Mouse (Mus musculus) heart, postnatal 0 days (tissue): ENCODE measurements around the gene Ndufv2. TPM values are rescaled to one million over a fixed set of nuclear protein-coding genes. Genes with fewer than 3 reads are reported as not detected.

Experiments used
- ATAC-seq: fragments of 200-750 bp; cut with Nextera tagmentation; 2 replicates; pipeline ENCODE4 v1.8.0; 2017; ENCODE audit warnings: low read depth, moderate number of reproducible peaks, moderate library complexity; ENCODE audit not compliant: insufficient read depth
- DNase-seq: peaks from one replicate; pipeline ENCODE4 v3.0.0-alpha.2; 2016; ENCODE audit warnings: low spot score
- H3K27ac ChIP-seq: fragments of 300-500 bp; sonication (generic); 2 replicates; pipeline ENCODE4 v1.5.1; 2014; ENCODE audit warnings: low read depth, mild to moderate bottlenecking
- H3K27me3 ChIP-seq: fragments of 300-500 bp; sonication (generic); 2 replicates; pipeline ENCODE4 v1.6.1; 2014; ENCODE audit warnings: low read length, mixed read lengths; ENCODE audit not compliant: control insufficient read depth, insufficient read depth
- H3K36me3 ChIP-seq: fragments of 300-500 bp; sonication (generic); replicated peaks from 2 replicates; pipeline ENCODE4 v1.6.1; 2014; ENCODE audit warnings: low read length, mixed read lengths; ENCODE audit not compliant: control insufficient read depth, insufficient read depth
- H3K4me1 ChIP-seq: fragments of 300-500 bp; sonication (generic); 2 replicates; pipeline ENCODE4 v1.6.1; 2014; ENCODE audit warnings: antibody characterized with exemption; ENCODE audit not compliant: control insufficient read depth, insufficient read depth
- H3K4me2 ChIP-seq: fragments of 300-500 bp; sonication (generic); 2 replicates; pipeline ENCODE4 v1.6.1; 2014; ENCODE audit warnings: low read depth, mild to moderate bottlenecking, low read length, moderate library complexity
- H3K4me3 ChIP-seq: fragments of 300-500 bp; sonication (generic); 2 replicates; pipeline ENCODE4 v1.5.1; 2014; ENCODE audit warnings: low read depth, low read length
- H3K9ac ChIP-seq: fragments of 300-500 bp; sonication (generic); replicated peaks from 2 replicates; pipeline ENCODE4 v1.6.1; 2014; ENCODE audit warnings: low read depth, low read length, mixed read lengths
- H3K9me3 ChIP-seq: fragments of 300-500 bp; sonication (generic); replicated peaks from 2 replicates; pipeline ENCODE4 v1.6.1; 2016; ENCODE audit warnings: low read length; ENCODE audit not compliant: control insufficient read depth
- CTCF ChIP-seq: IDR thresholded peaks from 2 replicates; pipeline ENCODE4 v1.5.1; 2016; ENCODE audit warnings: antibody characterized with exemption, control low read depth, low read depth
- EP300 ChIP-seq: IDR thresholded peaks from 2 replicates; pipeline ENCODE4 v1.6.1; 2016; ENCODE audit warnings: antibody characterized with exemption, low read depth
- WGBS: fragments of 180-500 bp; shearing (Covaris S2); extraction: QIAGEN DNeasy Blood & Tissue Kit; methylation state at CpG from one replicate; pipeline ENCODE4 v1.1.7; 2014; 5-methylcytosine and 5-hydroxymethylcytosine counted together
- polyA plus RNA-seq: library from polyadenylated mRNA; unstranded; fragments of >200 nt; fragmentation: Nextera tagmentation; extraction: Ambion mirVana; gene quantifications from 2 replicates; pipeline ENCODE4 v1.2.1, GENCODE M21; 2015
- total RNA-seq: library from RNA; depleted of rRNA; stranded (reverse); fragments of >200 nt; gene quantifications from 2 replicates; pipeline ENCODE4 v1.2.3, GENCODE M21; 2014; ENCODE audit warnings: low replicate concordance

Gene Ndufv2
- total and polyA plus RNA-seq, 2 experiments from 2014 or later: 285 to 1,231 TPM

DNA sequence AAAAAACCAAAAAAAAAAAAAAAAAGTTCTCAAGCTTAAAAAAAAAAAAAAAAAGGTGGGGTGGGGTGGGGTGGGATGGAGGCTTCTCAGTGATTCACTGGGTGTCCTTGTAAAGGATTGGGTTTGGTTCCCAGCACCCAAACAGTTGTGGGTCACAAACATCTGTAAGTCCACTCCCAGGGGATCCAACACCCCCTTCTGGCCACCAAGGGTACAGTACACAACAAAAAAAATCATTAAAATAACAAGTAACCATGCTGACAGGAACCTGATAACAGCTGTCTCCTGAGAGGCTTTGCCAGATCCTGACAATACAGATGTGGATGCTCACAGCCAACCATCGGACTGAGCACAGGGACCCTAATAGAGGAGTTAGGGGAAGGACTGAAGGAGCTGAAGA is 16.9 kb downstream of the Ndufv2 start:
- Histone ChIP-seq H3K4me1 (no peaks in the 10 kb centered on the region), H3K36me3 (peaks cover 62% of the 10 kb centered on the region), H3K9ac (no peak overlapping the region), H3K9me3 (no peaks in the 10 kb centered on the region), H3K27ac (no peak overlapping the region), H3K4me3 (no peak overlapping the region), H3K4me2 (no peak overlapping the region), H3K27me3 (no peaks in the 10 kb centered on the region)
- TF ChIP-seq CTCF (no peak), EP300 (no peak)
- no peak for DNase-seq
- WGBS: 14% methylated on average over 1 of the region's 1 CpGs
- ATAC-seq: no peak

DNA sequence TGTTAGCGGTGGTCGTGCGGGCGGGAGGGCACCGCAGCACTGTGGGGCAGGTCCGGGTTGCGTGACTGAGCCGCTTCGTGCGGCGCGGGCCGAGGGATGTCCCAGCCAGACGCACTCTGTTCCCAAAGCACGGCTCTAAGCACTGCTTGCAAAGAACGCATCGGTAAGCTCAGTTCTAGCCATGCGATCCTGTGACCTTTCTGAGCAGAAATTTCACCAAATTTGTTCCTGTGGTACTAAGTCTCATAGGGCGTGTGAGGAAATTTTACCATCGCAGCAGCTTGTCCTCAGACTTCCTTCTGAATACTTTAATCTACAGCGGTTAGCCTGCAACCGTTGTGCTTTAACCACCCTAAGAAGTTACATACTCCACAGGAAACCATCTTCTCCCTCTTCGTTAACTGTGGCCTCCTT is 23.9 kb downstream of the Ndufv2 start:
- DNase-seq (no peak), ATAC-seq (peak; percentile 22)
- Histone ChIP-seq H3K36me3 (peaks cover 36% of the 10 kb centered on the region), H3K27me3 (no peaks in the 10 kb centered on the region), H3K9me3 (no peaks in the 10 kb centered on the region), H3K4me1 (peaks cover 3% of the 10 kb centered on the region; the same call in 1 of the 2 replicates), H3K9ac (peak overlapping the region; percentile 79), H3K27ac (peak overlapping the region; percentile 88), H3K4me2 (peak overlapping the region; percentile 86), H3K4me3 (peak overlapping the region; percentile 87)
- WGBS: under 1% methylated on average over 23 of the region's 23 CpGs
- TF ChIP-seq EP300 (no peak), CTCF (no peak)

DNA sequence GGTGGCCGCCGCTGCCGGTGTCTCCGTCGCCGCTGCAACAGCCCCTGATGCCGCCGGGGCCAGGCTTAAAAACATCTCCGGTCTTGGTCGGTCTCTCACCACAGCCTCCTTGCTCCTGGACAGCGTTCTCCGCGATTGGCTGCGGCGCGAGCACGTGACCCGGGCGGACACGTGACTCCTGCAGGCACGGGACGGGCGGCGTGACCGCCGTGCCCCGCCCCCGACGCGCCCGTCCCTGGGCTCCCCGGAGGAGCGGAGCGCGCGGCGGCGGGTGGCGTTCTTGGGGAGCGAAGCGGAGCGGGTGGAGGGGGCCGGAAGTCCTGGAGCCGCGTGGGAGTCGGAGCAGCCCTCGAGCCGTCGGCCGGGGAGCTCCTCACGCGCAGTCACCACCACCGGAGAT is 24.4 kb downstream of the Ndufv2 start, which contains the start of gene Ankrd12:
Gene Ankrd12, minus strand, starts transcription at position 156 of the 400 bp plus-strand sequence.
- TF ChIP-seq CTCF (no peak), EP300 (no peak)
- no peaks in the 10 kb centered on the region for H3K9me3 ChIP-seq
- 3% methylated on average over 52 of the region's 53 CpGs for WGBS
- no peaks in the 10 kb centered on the region for H3K27me3 ChIP-seq
- DNase-seq (peak; percentile 89), ATAC-seq (peak; percentile 99)
- peak within 1 kb of the TSS; percentile 88 for H3K27ac ChIP-seq
- peaks cover 3% of the 10 kb centered on the region; the same call in 1 of the 2 replicates for H3K4me1 ChIP-seq
- H3K4me3 ChIP-seq: peak within 1 kb of the TSS; percentile 87
- peaks cover 36% of the 10 kb centered on the region for H3K36me3 ChIP-seq
- H3K4me2 ChIP-seq: peak within 1 kb of the TSS; percentile 86
- peak within 1 kb of the TSS; percentile 79 for H3K9ac ChIP-seq

DNA sequence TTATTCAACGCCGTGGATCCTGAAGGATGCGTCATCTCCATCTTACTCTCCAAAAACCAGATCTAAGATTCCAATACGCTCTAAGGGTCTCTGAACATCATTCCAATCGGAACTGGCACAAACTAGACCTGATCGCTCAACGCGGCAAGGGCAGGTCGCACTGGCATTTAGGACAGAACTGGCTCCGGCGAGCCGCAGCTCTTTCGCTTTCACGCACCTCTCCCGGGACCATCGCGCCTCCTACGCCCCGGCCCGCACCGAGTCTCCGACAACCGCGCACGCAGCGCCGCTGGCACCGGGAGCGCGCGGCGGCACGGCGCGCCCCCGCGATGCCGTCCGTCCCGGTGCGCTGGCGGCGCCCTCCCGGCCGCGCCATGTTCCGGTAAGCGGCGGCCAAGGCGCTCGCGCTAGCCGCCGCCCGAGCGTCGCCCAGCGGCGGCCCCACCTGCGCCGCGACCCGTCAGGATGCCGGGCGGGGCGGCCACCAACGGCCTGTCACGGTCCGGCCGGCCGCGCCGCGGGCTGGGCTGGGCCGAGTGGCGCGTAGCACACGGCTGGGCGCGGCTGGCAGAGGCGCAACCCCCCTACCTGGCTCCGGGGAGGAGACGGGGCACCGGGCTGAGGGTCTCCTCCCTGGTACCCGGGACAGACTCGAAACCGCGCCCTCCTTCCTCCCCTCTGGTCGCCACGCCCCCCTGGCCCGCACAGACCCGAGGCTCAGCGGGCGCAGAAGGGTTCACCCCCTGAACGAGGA is 25.0 kb downstream of the Ndufv2 start:
- H3K9me3 ChIP-seq: no peaks in the 10 kb centered on the region
- TF ChIP-seq CTCF (no peak), EP300 (no peak)
- peak; percentile 72 for ATAC-seq
- peaks cover 31% of the 10 kb centered on the region for H3K36me3 ChIP-seq
- peak overlapping the region; percentile 86 for H3K4me2 ChIP-seq
- H3K27ac ChIP-seq: peak overlapping the region; percentile 88
- H3K4me3 ChIP-seq: peak overlapping the region; percentile 87
- no peaks in the 10 kb centered on the region for H3K27me3 ChIP-seq
- H3K9ac ChIP-seq: peak overlapping the region; percentile 79
- DNase-seq: peak; percentile 31
- WGBS: under 1% methylated on average over 86 of the region's 95 CpGs
- peaks cover 3% of the 10 kb centered on the region; the same call in 1 of the 2 replicates for H3K4me1 ChIP-seq

DNA sequence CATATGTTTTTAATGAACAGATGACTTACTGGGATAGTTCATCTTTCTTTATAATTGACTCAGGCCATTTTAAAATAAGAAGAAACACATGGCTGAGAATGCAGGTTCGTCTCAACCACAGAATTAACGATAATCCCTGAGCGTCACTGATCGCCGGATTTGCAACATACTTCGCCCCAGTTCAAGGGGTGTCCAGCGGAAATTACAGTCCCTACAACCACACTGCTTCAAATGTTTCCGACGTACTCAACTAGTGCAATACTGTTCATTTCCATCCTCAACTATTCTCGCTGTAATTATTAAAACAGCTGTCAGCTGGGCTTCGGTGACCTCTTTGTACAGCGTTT is 25.6 kb downstream of the Ndufv2 start:
- Histone ChIP-seq H3K4me1 (peaks cover 3% of the 10 kb centered on the region; the same call in 1 of the 2 replicates), H3K27me3 (no peaks in the 10 kb centered on the region), H3K9me3 (no peaks in the 10 kb centered on the region), H3K36me3 (peaks cover 26% of the 10 kb centered on the region), H3K4me2 (peak overlapping the region; percentile 86), H3K9ac (peak overlapping the region; percentile 79), H3K27ac (peak overlapping the region; percentile 88), H3K4me3 (peak overlapping the region; percentile 87)
- 5% methylated on average over 12 of the region's 12 CpGs for WGBS
- TF ChIP-seq CTCF: no peak
- TF ChIP-seq EP300: no peak
- ATAC-seq (no peak), DNase-seq (no peak)
